Mouse (Mus musculus): Measurements from ENCODE around the gene Olfr796.

Gene Olfr796

GRCm38 (mm10) chr10:129612470-129612869 lies at the start of gene Olfr796:
TSS of gene Olfr796 (minus strand) at chr10:129612570.
- DNase-seq (ENCODE audit: low read depth, low spot score), result no peak

GRCm38 (mm10) chr10:129657394-129657793 lies 45.0 kb upstream of the Olfr796 start, which contains the start of gene Olfr800:
TSS of gene Olfr800 (plus strand) at chr10:129657694.
- no peak for DNase-seq (ENCODE audit: low read depth, low spot score)

- DNase-seq (ENCODE audit: low read depth, low spot score), result no peak
Measured at GRCm38 (mm10) chr10:129651763-129652162, 39.4 kb upstream of the Olfr796 start.

GRCm38 (mm10) chr10:129637184-129637583 lies 24.8 kb upstream of the Olfr796 start, which contains the start of gene Olfr799:
TSS of gene Olfr799 (plus strand) at chr10:129637484.
- DNase-seq (ENCODE audit: low read depth, low spot score), result no peak

GRCm38 (mm10) chr10:129627834-129628233 lies 15.5 kb upstream of the Olfr796 start, which contains the start of gene Olfr798:
TSS of gene Olfr798 (minus strand) at chr10:129627934.
- DNase-seq (ENCODE audit: low read depth, low spot score), result no peak

- no peak for DNase-seq (ENCODE audit: low read depth, low spot score)
Measured at GRCm38 (mm10) chr10:129623251-129623650, 10.9 kb upstream of the Olfr796 start.

GRCm38 (mm10) chr10:129621724-129622123 lies 9.4 kb upstream of the Olfr796 start:
- DNase-seq (ENCODE audit: low read depth, low spot score), result no peak

- no peak for DNase-seq (ENCODE audit: low read depth, low spot score)
Measured at GRCm38 (mm10) chr10:129577066-129577465, 35.3 kb downstream of the Olfr796 start.

- no peak for DNase-seq (ENCODE audit: low read depth, low spot score)
Measured at GRCm38 (mm10) chr10:129567355-129567754, 45.0 kb downstream of the Olfr796 start, which contains the start of gene Olfr794. TSS of gene Olfr794 (plus strand) at chr10:129567655.
